Mouse (Mus musculus) mouse embryonic stem cell (cell line): Measurements from ENCODE around the gene G0s2.
"Not testable (repeated sequence)": the region's sequence is repeated elsewhere in the genome, so short reads cannot be mapped to it uniquely, and the experiment has no call there.

ENCODE experiments used
- in situ Hi-C, 2 experiments: fragments of 300-500 bp; cut with MboI; formaldehyde crosslinking; loops; 1 replicate in 1 of 2; 3 replicates in 1 of 2; pipeline ENCODE4 v1.14.3; 2019 to 2020; ENCODE audit warnings: low sequenced_read_pairs in 2 of 2, low pct_unique_long_range_greater_than_20kb in 1 of 2, mixed read lengths in 1 of 2; ENCODE audit not compliant: unreplicated experiment in 1 of 2

Gene G0s2

GRCm38 (mm10) chr1:193293039-193293438 lies 20.0 kb upstream of the G0s2 start:
- in situ Hi-C loops = no loop called here

GRCm38 (mm10) chr1:193290686-193291085 lies 17.7 kb upstream of the G0s2 start:
- in situ Hi-C loops = no loop called here

- in situ Hi-C loops = no loop called here
These were observed 16.9 kb upstream of the G0s2 start for GRCm38 (mm10) chr1:193289914-193290313.

GRCm38 (mm10) chr1:193289076-193289475 lies 16.1 kb upstream of the G0s2 start:
- in situ Hi-C loops = no loop called here

GRCm38 (mm10) chr1:193287578-193287977 lies 14.6 kb upstream of the G0s2 start:
- in situ Hi-C loops = no loop called here

GRCm38 (mm10) chr1:193285766-193286325 lies 12.8 kb upstream of the G0s2 start:
- in situ Hi-C loops = not testable (repeated sequence)

- in situ Hi-C loops = no loop called here
These were observed 11.3 kb upstream of the G0s2 start for GRCm38 (mm10) chr1:193284228-193284779.

- in situ Hi-C loops = no loop called here
These were observed 8.3 kb upstream of the G0s2 start for GRCm38 (mm10) chr1:193281344-193281743.

- in situ Hi-C loops = no loop called here
These were observed 6.5 kb upstream of the G0s2 start for GRCm38 (mm10) chr1:193279492-193279891.

- in situ Hi-C loops = no loop called here
These were observed 5.5 kb upstream of the G0s2 start for GRCm38 (mm10) chr1:193278414-193279045.

GRCm38 (mm10) chr1:193274407-193275071 lies 1.5 kb upstream of the G0s2 start:
- in situ Hi-C loops = no loop called here

GRCm38 (mm10) chr1:193272137-193272915 lies 691 bp downstream of the G0s2 start:
- in situ Hi-C loops = no loop called here

GRCm38 (mm10) chr1:193270965-193271763 lies 1.9 kb downstream of the G0s2 start:
- in situ Hi-C loops = no loop called here

GRCm38 (mm10) chr1:193265734-193266133 lies 7.3 kb downstream of the G0s2 start:
- in situ Hi-C loops = no loop called here

- in situ Hi-C loops = no loop called here
These were observed 8.9 kb downstream of the G0s2 start, which contains the start of gene Hsd11b1 for GRCm38 (mm10) chr1:193263955-193264598. Gene Hsd11b1, minus strand, starts transcription at chr1:193264075.

- in situ Hi-C loops = no loop called here
These were observed 9.8 kb downstream of the G0s2 start for GRCm38 (mm10) chr1:193263026-193263907.
